Mouse (Mus musculus) right cerebral cortex, postnatal 25 days (tissue): ENCODE results near the gene Tmem131l.

Experiments used
- DNase-seq: peaks from one replicate; pipeline ENCODE4 v3.0.0; 2022

Gene Tmem131l

DNA sequence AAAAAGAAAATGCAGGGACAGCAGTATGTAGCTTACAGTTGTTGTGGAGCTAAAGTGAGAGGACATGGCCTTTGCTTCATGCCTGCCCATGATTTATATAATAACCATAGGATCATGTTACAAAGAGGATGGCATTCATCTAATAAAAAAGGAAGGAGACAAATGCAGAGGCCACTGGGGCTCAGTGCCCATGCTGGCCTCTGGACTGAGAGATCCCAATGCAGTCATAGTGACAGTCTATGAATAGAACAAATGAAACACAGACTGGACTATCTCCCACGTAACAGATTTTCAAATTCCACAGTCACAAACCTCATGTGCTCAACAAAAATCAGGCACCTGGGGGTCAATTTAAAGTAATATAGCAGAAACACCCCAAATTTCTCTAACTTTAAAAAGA is 69.3 kb downstream of the Tmem131l start:
- no peak for DNase-seq

DNA sequence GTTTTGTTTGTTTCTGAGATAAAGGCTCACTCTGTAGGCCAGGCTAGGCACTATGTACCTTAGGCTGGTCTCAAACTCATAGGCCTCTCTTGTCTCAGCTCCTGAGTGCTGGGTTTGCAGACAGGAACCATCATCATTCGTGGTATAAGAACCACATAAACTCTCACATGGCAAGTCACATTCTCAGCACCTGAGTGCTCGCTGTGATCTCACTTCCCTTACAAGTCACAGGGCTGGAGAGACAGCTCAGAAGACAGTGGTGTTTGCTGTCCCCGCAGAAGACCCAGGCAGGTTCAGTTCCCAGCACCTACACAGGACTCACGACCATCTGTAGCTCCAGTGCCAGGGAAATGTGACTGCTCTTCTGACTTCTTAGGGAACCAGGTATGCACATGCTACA is 70.9 kb downstream of the Tmem131l start:
- DNase-seq = no peak

DNA sequence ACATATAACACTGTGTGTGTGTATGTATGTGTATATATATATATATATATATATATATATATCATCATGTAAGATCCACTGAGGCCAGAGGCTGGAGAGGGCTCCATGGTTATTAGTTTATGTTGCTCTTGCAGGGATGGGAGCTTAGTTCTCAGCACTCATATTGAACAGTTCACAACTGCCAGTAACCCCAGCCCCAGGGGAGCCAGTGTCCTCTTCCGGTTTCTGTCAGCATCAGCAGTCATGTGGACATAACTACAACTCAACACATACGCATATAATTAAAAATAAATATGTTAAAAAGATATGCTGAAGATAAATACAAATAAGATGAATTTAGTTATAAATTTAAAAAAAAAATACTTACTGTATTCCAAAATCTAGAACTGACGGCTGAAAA is 72.2 kb downstream of the Tmem131l start:
- no peak for DNase-seq

DNA sequence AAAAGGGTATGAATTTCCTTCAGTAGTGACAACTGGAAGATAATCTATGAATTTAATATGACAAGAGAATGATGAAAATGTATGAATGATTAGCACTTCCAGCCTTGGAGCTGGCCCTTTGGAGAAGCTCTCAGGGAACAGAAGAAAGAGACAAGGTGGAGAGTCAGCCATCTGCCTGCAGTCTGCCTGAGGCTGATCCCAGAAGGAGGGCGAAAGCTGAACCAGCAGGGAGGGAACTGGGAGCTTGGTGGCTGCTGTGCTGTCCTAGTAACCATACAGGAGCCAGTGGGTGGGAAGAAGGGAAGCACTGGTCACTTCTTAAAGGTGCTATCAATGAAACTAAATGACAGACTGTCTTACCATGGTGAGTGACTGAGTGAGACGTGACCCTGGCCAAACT is 74.6 kb downstream of the Tmem131l start:
- no peak for DNase-seq

DNA sequence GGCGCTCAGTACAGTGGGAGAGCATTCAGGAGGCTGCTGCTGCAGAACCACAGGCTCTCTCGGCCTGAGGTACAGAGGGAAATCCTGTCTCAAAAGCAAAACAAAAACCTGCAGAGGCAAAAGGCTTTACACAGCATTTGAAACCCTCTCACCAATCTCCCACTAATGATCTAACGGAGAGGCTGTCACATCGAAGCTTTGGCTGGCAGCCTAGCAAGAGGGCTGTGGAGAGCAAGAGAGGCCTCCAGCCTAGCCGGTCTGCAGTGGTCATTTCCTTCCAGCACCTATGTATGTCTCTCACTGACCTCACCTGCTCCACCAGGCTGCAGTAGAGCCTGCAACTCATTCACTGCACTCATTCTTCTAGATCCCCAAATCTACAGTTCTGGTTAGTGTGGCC is 76.3 kb downstream of the Tmem131l start:
- no peak for DNase-seq

DNA sequence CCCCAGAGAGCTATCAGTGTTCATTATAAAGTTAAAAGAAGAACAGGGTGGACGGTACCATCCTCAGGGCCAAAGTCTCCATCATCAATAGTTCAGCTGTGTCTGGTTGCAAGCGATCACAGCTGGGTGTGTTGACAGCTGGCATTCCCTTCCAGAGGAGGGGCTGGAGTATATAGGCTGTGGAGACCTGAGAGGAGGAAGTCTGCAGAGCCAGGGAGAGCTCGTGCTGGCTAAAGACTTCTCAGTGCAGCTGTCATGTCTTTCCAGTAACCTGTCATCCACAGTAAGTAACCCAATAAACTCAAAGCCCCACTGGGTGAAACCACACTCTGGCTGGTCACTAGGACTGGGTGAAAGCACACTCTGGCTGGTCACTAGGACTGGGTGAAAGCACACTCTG is 77.4 kb downstream of the Tmem131l start:
- DNase-seq = no peak

GRCm38 (mm10) chr3:83962076-83962475 is 77.9 kb downstream of the Tmem131l start:
- no peak for DNase-seq

- no peak for DNase-seq
Measured at GRCm38 (mm10) chr3:83958951-83959681, 80.9 kb downstream of the Tmem131l start.

DNA sequence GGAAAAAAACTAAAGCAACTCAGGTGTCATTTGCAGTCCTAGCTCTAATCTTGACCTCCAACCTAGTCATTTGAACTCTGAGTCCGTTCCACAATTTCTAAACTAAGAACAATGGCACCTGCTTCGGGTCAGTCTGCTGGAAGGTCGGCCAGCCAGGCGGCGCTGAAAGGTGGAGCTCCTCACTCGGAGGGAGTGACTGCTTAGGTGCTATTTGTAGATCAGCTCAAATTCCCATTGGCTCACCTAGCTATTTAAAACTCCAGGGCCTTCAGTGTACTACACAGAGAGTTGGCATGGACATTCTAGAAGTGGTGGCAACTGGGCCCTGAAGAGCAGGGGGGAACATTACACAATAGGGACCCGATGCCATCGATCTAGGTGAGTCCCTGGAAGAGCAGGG is 86.1 kb downstream of the Tmem131l start:
- DNase-seq = no peak

- DNase-seq = no peak
Measured at GRCm38 (mm10) chr3:83948801-83949200, 91.2 kb downstream of the Tmem131l start.

DNA sequence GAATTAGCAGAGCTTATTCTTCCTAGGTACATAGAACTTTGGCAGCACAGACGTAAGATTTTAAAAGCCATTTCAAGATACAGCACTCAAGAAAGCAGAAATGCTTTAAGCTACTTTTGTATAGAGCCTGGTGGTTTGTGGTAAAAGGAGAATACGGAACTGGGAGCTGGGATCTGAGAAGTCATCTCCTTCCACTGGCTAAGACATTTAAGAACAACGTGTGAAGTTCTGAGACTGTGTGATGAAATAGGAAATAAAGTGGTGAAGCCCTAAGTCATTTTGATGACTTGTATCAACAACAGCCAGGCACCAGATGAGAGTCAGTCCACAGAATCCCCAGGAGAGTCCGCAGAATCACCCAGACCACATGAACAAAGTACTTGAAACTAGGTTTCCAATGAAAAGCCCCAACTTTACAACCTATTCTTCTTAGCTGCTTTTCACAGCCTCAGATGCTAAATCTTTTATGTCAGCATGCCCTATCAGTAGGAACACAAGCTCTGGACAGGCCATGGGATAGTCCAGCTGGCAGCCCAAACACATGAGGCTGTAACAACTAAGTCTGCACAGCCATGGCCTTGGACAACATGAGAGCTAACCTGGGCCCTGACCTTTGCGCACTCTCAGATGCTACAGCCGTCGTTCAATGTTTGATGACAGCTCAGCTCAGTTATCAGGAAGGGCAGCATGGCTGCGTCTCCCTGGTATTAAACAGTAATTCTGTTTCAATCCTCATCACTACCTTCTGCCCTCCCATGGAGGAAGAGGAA is 92.3 kb downstream of the Tmem131l start:
- DNase-seq = no peak

DNA sequence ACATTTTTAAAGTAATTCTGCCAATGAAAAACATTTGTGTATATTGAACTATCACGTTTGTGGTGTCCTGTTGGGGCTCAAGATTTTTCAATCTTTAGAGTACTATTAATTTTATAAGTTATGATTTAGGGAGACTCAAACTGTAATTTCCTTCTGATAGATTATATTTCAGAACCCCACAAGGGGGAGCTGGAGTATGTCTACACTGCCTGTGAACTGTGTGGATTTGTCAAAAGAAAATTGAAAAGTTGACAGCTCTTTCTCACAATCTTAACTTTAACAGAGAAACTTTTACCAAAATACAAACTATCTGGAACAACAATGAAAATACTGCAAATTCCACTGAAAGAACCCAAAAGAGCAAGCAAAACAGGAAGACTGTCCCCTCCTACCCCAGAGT is 93.1 kb downstream of the Tmem131l start:
- no peak for DNase-seq

DNA sequence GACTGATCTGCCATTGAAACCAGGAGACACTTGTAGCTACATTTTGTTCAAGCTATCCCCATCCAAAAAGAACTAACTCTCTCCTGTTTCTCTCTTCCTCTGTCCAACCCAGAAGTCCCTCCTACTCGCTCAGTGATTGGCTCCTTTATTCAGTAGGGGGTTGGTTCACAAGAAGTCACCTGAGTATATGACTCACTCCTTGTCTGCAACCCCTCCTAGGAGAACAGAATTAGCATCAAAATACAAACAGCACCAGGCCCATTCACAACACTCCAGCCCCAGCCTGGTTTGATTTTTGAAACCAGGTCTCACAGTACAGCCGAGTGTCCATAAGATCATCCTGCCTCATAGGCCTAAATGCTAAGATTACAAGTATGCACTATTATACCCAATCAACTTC is 96.3 kb downstream of the Tmem131l start:
- no peak for DNase-seq

DNA sequence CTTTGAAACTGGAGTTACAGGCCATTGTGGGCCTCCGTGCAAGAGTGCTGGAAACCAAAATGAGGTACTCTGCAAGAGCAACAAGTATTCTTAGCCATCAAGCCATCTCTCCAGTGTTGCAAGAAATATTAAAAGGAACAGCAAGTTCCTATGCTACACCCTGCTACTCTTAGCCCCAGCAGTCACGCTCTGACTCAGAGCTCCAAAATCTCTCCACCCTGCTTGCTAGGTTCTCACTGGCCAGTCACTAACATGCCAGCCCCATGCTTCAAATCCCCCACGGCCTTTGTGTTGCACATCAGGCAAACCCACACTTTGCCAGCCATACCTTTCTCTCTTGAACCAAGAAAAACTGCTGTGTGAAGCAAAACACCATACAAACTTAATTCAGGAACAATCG is 96.8 kb downstream of the Tmem131l start:
- DNase-seq = no peak

DNA sequence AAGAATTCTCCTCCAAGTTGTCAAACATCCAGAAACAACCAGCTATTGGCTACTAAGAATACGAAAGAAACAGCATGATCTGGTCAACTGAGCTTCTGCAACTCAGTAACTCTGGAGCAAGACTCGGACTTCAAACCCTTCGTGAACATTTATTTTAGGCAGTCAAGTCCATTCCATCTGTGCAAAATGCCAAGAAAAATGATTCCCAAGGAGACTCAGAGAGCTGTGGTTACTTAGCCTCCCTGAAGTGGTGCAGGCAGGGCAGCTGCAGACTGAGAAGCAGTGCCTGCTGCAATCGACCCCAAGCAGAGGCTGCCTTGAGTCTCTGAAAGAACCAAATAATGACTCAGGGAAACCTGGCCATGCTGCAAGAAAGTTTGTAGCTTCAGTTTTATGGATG is 98.1 kb downstream of the Tmem131l start:
- no peak for DNase-seq

GRCm38 (mm10) chr3:83938871-83939270 is 101.1 kb downstream of the Tmem131l start:
- DNase-seq = no peak

DNA sequence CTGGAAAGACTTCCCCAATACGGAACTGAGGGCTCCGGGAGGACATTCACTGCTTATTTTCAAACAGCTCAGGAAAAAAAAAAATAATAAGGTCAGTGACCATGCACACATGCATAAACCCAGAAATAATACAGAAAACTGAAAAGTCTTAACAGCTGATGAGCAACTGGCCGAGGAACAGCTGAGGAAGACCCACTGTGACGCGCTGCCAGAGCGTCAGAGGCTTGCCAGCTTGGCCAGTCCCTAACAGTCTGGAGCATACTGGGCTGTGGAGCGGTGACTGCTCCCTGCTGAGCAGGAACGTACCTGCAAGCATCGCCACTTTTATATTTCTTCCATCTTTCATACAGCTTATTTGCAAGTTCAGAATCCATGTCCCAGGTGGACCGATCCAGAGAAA is 105.5 kb downstream of the Tmem131l start:
- DNase-seq = no peak

GRCm38 (mm10) chr3:83915768-83916496 is 124.0 kb downstream of the Tmem131l start:
- peak; percentile 21 for DNase-seq

DNA sequence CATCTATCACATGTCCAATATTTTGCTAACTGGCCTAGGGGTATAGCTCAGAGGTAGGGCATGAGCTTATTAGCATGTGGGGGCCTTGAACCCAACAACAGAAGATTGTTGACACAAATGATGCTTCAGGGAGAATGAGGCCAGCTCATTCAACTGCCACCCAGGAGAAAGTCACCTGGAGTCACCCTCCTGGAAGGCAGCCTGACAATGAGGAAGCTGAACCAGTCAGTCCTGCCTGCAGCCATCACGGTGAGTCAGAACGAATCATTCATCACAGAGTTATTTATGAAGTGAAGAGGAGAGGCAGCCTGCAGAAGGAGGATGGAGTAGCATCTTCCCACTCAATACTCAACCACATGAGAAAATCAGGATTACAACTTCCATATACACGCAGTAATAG is 124.9 kb downstream of the Tmem131l start:
- DNase-seq = peak; percentile 36

DNA sequence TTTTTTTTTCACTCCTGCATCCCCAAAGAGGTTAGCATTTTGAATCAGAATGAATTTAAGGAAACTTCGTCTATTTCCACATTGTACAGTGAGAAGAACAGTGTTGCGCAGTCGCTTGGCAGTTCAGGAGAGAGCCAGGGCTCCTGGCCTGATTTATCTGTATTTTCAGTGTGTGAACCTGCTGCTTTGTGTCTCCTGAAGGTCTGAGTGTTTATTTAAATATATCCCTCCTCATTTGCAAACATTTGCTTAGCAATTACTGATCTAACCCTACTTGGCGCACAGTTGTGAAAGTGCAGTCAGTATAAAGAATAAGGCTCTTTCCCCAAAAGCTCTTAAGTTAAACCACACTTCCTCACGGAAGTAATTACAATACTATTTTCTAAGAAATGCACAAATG is 129.3 kb downstream of the Tmem131l start:
- no peak for DNase-seq

- no peak for DNase-seq
Measured at GRCm38 (mm10) chr3:83906185-83906584, 133.8 kb downstream of the Tmem131l start.

- DNase-seq = no peak
Measured at GRCm38 (mm10) chr3:83905161-83905560, 134.8 kb downstream of the Tmem131l start.

- DNase-seq = no peak
Measured at GRCm38 (mm10) chr3:83904176-83904958, 135.6 kb downstream of the Tmem131l start.
